Mouse (Mus musculus) B cell, adult 67 days (primary cell): ENCODE data around the gene Kcnq4. TPM values are rescaled to one million over a fixed set of nuclear protein-coding genes. Genes with fewer than 3 reads are reported as not detected.

Source experiments
- total RNA-seq, 2 experiments: library from RNA; stranded (reverse); gene quantifications; 4 replicates each; pipeline ENCODE4 v1.2.4; 2023

The Kcnq4 gene
- total RNA-seq: not detected

GRCm38 (mm10) chr4:120747941-120748866 lies at the start of gene Kcnq4:
Gene Kcnq4, minus strand, starts transcription at chr4:120748612.

GRCm38 (mm10) chr4:120666358-120667024 lies 81.9 kb downstream of the Kcnq4 start, which contains the start of gene Cited4:
Gene Cited4, plus strand, starts transcription at chr4:120666572.

Other genes with a start within 250 kb of the Kcnq4 start
- 1 to 10 TPM in 1 of 2 experiments, under 1 TPM in 1; 0.62 to 1.2 TPM for gene Slfnl1, start 216.4 kb downstream of the Kcnq4 start, total RNA-seq
- 10 to 100 TPM; 18.2 to 18.6 TPM for gene Ctps, start 178.3 kb downstream of the Kcnq4 start, total RNA-seq
- gene Gm8439, start 159.9 kb downstream of the Kcnq4 start, total RNA-seq: not detected
- not detected for gene Cited4, start 82.0 kb downstream of the Kcnq4 start, total RNA-seq
- gene Nfyc, start 83.0 kb upstream of the Kcnq4 start, total RNA-seq: 10 to 100 TPM; 81.2 to 90.3 TPM
- gene Rims3, start 106.2 kb upstream of the Kcnq4 start, total RNA-seq: under 1 TPM; 0.56 to 0.58 TPM
- 10 to 100 TPM in 1 of 2 experiments, 1 to 10 TPM in 1; 9.1 to 11.8 TPM for gene Exo5, start 176.4 kb upstream of the Kcnq4 start, total RNA-seq
- gene Zfp69, start 203.1 kb upstream of the Kcnq4 start, total RNA-seq: 1 to 10 TPM; 7.9 to 9.3 TPM